ENCODE assay signal across 16 mouse cellular contexts in genomic region chr9:103784156-103784555, GRCm38 (mm10). TPM values are rescaled to one million over a fixed set of nuclear protein-coding genes. Genes with fewer than 3 reads are reported as not detected.
"Had no signal": no experiment of that assay in that cellular context is flagged by ENCODE, and none has a peak within 500 bp of the region (broad histone marks: within the 10 kb centered on the region; RNA-seq: fewer than 3 reads in every experiment).

No protein-coding gene starts in this region.

- H3K36me3 ChIP-seq: liver, embryonic 15.5 days; lung, embryonic 15.5 days; midbrain, embryonic 13.5 days; midbrain, embryonic 15.5 days; neural tube, embryonic 12.5 days had no signal

- H3K9me3 ChIP-seq: liver, embryonic 15.5 days; lung, embryonic 15.5 days; midbrain, embryonic 13.5 days; midbrain, embryonic 15.5 days; neural tube, embryonic 12.5 days had no signal

- ATAC-seq: liver, postnatal 0 days; lung, postnatal 0 days; midbrain, embryonic 13.5 days; midbrain, embryonic 15.5 days had no signal

- H3K4me3 ChIP-seq: liver, embryonic 15.5 days; lung, embryonic 15.5 days; megakaryocyte, embryonic 14.5 days; midbrain, embryonic 13.5 days; midbrain, embryonic 15.5 days; neural tube, embryonic 12.5 days had no signal

- DNase-seq: liver, postnatal 0 days; lung, adult 2 months; lung, postnatal 14 days; lung, postnatal 36 days; spleen, adult 18-20 months; thymus, adult 18-20 months; thymus, postnatal 14 days; thymus, postnatal 36 days had no signal

- H3K27me3 ChIP-seq: liver, embryonic 15.5 days; lung, embryonic 15.5 days; megakaryocyte, embryonic 14.5 days; midbrain, embryonic 13.5 days; midbrain, embryonic 15.5 days; neural tube, embryonic 12.5 days had no signal

- H3K27ac ChIP-seq: liver, embryonic 15.5 days; lung, embryonic 15.5 days; macrophage; midbrain, embryonic 13.5 days; midbrain, embryonic 15.5 days; neural tube, embryonic 12.5 days had no signal

- H3K4me1 ChIP-seq: liver, embryonic 15.5 days; lung, embryonic 15.5 days; megakaryocyte, embryonic 14.5 days; midbrain, embryonic 13.5 days; midbrain, embryonic 15.5 days; neural tube, embryonic 12.5 days had no signal

RNA-seq across cellular contexts. Expression of gene Tmem108, which starts 22.5 kb away (rescaled TPM):
- polyA plus RNA-seq: macrophage had no signal
